Mouse (Mus musculus): ENCODE results near the gene Creb3l4. TPM values are rescaled to one million over a fixed set of nuclear protein-coding genes. Genes with fewer than 3 reads are reported as not detected.

The Creb3l4 gene
- polyA plus RNA-seq, 2 experiments = 0.24 to 0.27 TPM

DNA sequence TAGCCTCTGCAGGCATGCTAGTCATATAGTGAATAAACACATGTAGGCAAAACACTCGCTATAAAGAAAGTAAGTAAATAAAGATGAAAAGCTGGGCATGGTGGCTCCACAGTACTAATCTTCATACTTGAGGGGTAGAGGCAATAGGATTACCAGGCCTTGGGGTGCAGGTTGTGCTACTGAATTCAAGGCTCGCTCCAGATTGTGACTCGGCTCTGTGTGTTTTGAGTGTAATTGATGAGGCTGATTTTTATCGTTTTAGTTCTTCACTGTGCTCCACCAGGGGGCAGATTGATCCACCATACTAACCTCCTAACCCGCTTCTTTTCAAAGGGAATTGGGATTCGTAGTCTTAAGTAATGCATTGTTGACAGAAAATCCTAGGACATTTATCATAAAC is 23.2 kb downstream of the Creb3l4 start:
- DNase-seq (ENCODE audit: low read depth in 3 of 3, low spot score in 3 of 3) (peak in 1 of 3 experiments; percentile 49), ATAC-seq (ENCODE audit: insufficient read depth) (peak; percentile 44; the same call in 1 of the 2 replicates)
- Histone ChIP-seq H3K4me3 (ENCODE audit: insufficient read depth in 1 of 2, low read depth in 2 of 2, low read length in 2 of 2) (peak overlapping the region in 1 of 2 experiments; percentile 58; a peak in 2 of 4 replicates), H3K4me1 (replicated peaks; ENCODE audit: control insufficient read depth in 2 of 2, insufficient read depth in 2 of 2, low read length in 1 of 2) (peaks cover 0 to 15% of the 10 kb centered on the region in 2 experiments; a peak in 3 of 4 replicates), H3K9me3 (ENCODE audit: control insufficient read depth, low read length) (no peaks in the 10 kb centered on the region), H3K9ac (replicated peaks) (peak overlapping the region; percentile 65), H3K4me2 (ENCODE audit: low read depth) (peak overlapping the region; percentile 85), H3K36me3 (replicated peaks; ENCODE audit: control insufficient read depth, insufficient read depth, low read depth) (no peaks in the 10 kb centered on the region), H3K27ac (no peak overlapping the region), H3K27me3 (ENCODE audit: control insufficient read depth, insufficient read depth, low read length) (no peaks in the 10 kb centered on the region)
- TF ChIP-seq EP300 (IDR thresholded peaks at IDR 0.05; ENCODE audit: low read depth) (no peak), CTCF (IDR thresholded peaks at IDR 0.05; ENCODE audit: low read depth) (peak; percentile 66)
- 15% methylated on average over 6 of the region's 6 CpGs for WGBS (ENCODE audit: insufficient replicate concordance)

DNA sequence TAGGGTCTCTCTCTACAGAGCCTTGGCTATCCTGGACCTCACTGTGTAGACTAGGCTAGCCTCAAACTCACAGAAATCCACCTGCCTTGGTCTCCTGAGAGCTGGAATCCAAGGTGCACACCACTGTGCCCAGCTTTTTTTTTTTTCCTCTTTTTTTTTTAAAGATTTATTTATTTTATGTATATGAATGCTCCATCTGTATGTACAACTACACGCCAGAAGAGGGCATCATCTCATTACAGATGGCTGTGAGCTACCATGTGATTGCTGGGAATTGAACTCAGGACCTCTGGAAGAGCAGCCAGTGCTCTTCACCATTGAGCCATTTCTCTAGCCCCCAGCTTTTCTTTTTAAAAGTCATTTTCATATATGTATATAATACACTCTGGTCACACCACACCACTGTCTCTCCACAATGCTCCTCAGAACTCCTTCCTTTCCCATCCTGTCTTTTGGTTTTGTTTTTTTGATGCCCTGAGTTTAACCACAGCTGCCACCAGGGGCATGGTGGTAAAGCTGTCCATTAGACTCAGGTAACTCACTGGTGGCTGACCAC is 27.4 kb downstream of the Creb3l4 start:
- TF ChIP-seq CTCF (IDR thresholded peaks at IDR 0.05; ENCODE audit: low read depth) (peak; percentile 40), EP300 (IDR thresholded peaks at IDR 0.05; ENCODE audit: low read depth) (no peak)
- Histone ChIP-seq H3K9me3 (ENCODE audit: control insufficient read depth, low read length) (no peaks in the 10 kb centered on the region), H3K4me2 (ENCODE audit: low read depth) (no peak overlapping the region), H3K36me3 (replicated peaks; ENCODE audit: control insufficient read depth, insufficient read depth, low read depth) (peaks cover 18% of the 10 kb centered on the region), H3K4me1 (replicated peaks; ENCODE audit: control insufficient read depth in 2 of 2, insufficient read depth in 2 of 2, low read length in 1 of 2) (peaks cover 24% of the 10 kb centered on the region in 2 experiments), H3K27me3 (ENCODE audit: control insufficient read depth, insufficient read depth, low read length) (no peaks in the 10 kb centered on the region), H3K9ac (replicated peaks) (no peak overlapping the region), H3K4me3 (ENCODE audit: insufficient read depth in 1 of 2, low read depth in 2 of 2, low read length in 2 of 2) (no peak overlapping the region), H3K27ac (no peak overlapping the region)
- no peak for ATAC-seq (ENCODE audit: insufficient read depth)
- WGBS (ENCODE audit: insufficient replicate concordance) = 19% methylated on average over 1 of the region's 1 CpGs
- DNase-seq (ENCODE audit: low read depth in 3 of 3, low spot score in 3 of 3) = no peak

DNA sequence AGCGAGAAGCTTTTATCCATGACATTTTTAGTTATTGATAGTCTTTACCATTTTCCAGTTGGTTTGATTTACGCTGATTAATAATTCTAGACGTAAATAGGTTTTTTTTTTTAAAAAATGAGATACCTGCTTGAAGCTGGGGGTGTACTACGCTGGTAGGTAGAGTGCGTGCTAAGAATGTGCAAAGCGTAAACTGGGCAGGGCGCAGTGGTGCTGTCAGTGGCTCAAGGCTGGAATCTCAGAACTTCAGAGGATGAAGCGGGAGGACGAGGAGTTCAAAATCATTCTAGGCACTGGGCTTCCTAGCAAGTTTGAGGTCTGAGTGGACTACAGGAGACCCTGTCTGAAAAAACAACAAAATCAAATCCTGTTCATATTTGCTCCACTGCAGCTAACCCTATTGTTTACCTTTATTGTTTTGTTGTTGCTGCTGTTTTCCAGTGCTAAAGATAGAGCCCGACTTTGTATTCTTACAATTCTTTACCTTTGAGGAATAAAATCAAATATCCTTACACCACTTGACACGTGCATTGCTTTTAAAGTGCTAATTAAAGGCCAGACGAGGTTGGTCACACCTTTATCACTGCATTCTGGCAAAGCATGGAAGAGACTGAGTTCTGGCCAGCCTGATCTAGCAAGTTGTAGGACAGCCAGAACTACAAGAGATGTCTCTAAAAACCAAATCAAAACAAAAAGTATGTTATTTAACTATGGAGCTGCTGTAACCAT is 29.2 kb downstream of the Creb3l4 start:
- peak overlapping the region; percentile 69 to 100 for H3K4me3 ChIP-seq (ENCODE audit: insufficient read depth in 1 of 2, low read depth in 2 of 2, low read length in 2 of 2)
- DNase-seq (ENCODE audit: low read depth in 3 of 3, low spot score in 3 of 3) = no peak
- WGBS (ENCODE audit: insufficient replicate concordance) = 12% methylated on average over 12 of the region's 12 CpGs
- H3K9me3 ChIP-seq (ENCODE audit: control insufficient read depth, low read length) = no peaks in the 10 kb centered on the region
- no peaks in the 10 kb centered on the region for H3K27me3 ChIP-seq (ENCODE audit: control insufficient read depth, insufficient read depth, low read length)
- H3K9ac ChIP-seq (replicated peaks) = peak overlapping the region; percentile 70
- TF ChIP-seq CTCF (IDR thresholded peaks at IDR 0.05; ENCODE audit: low read depth) (no peak), EP300 (IDR thresholded peaks at IDR 0.05; ENCODE audit: low read depth) (no peak)
- peak; percentile 46; the same call in 1 of the 2 replicates for ATAC-seq (ENCODE audit: insufficient read depth)
- peaks cover 20 to 26% of the 10 kb centered on the region in 2 experiments for H3K4me1 ChIP-seq (replicated peaks; ENCODE audit: control insufficient read depth in 2 of 2, insufficient read depth in 2 of 2, low read length in 1 of 2)
- H3K36me3 ChIP-seq (replicated peaks; ENCODE audit: control insufficient read depth, insufficient read depth, low read depth) = peaks cover 36% of the 10 kb centered on the region
- peak overlapping the region; percentile 97 for H3K4me2 ChIP-seq (ENCODE audit: low read depth)
- no peak overlapping the region for H3K27ac ChIP-seq

DNA sequence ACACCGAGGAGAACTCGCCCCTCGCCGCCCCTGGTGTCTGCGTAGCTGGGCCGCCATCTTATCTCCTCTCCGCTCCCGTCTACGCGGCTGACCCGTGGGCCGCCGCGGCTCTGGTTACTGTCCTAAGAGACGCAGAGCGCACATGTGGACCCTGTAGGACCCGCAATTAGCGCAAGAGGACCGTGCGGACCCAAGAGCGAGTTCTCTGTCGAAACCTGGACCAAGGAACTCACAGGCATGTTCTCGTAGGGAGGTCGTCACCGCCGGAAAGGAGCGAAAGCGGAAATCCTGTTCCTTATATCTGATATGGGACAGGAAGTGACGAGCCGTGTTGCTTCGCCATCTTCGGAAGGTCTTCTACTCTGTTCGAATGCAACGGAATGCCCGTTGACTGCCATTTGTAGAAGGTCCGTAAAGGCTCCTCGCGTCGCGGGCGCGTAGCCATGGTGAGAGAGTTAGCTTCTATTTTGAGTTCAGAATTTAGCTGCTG is 29.9 kb downstream of the Creb3l4 start, which contains the start of the genes Rps27 and Rab13:
Gene Rps27 (minus strand): TSS at position 275 of the 490 bp plus-strand sequence.
Gene Rab13 (plus strand): TSS at position 319 of the 490 bp plus-strand sequence.
- Histone ChIP-seq H3K4me2 (ENCODE audit: low read depth) (peak within 1 kb of the TSS; percentile 97), H3K27me3 (ENCODE audit: control insufficient read depth, insufficient read depth, low read length) (no peaks in the 10 kb centered on the region), H3K4me1 (replicated peaks; ENCODE audit: control insufficient read depth in 2 of 2, insufficient read depth in 2 of 2, low read length in 1 of 2) (peaks cover 20 to 26% of the 10 kb centered on the region in 2 experiments), H3K9me3 (ENCODE audit: control insufficient read depth, low read length) (no peaks in the 10 kb centered on the region), H3K4me3 (ENCODE audit: insufficient read depth in 1 of 2, low read depth in 2 of 2, low read length in 2 of 2) (peak within 1 kb of the TSS; percentile 69 to 100), H3K9ac (replicated peaks) (peak within 1 kb of the TSS; percentile 70), H3K36me3 (replicated peaks; ENCODE audit: control insufficient read depth, insufficient read depth, low read depth) (peaks cover 41% of the 10 kb centered on the region), H3K27ac (peak within 1 kb of the TSS; percentile 37)
- no peak for TF ChIP-seq EP300 (IDR thresholded peaks at IDR 0.05; ENCODE audit: low read depth)
- no peak for TF ChIP-seq CTCF (IDR thresholded peaks at IDR 0.05; ENCODE audit: low read depth)
- under 1% methylated on average over 42 of the region's 42 CpGs for WGBS (ENCODE audit: insufficient replicate concordance)
- ATAC-seq (ENCODE audit: insufficient read depth) (peak; percentile 90), DNase-seq (ENCODE audit: low read depth in 3 of 3, low spot score in 3 of 3) (peak; percentile 89 to 92 (median 89))

DNA sequence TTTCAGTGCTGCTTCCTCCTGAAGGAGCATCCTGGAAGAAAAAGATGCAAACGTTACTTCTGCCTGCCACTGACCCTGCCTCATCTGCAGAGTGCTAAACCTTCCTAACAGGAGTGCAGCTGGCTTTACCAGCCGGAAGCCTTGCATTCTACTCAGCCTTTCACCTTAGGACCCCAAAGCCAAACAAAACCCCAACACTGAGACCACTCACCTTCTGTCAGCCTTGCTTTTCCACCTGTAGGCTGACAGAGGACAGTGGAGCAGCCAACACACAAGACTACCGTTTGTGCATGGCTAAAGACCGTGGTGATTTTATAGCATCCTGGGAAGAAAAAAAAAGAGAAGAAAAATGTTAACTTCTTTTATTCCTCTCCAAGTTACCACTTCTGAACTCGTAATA is 30.6 kb downstream of the Creb3l4 start:
- Histone ChIP-seq H3K36me3 (replicated peaks; ENCODE audit: control insufficient read depth, insufficient read depth, low read depth) (peaks cover 48% of the 10 kb centered on the region), H3K27ac (peak overlapping the region; percentile 37), H3K9ac (replicated peaks) (peak overlapping the region; percentile 70), H3K9me3 (ENCODE audit: control insufficient read depth, low read length) (no peaks in the 10 kb centered on the region), H3K4me2 (ENCODE audit: low read depth) (peak overlapping the region; percentile 97), H3K27me3 (ENCODE audit: control insufficient read depth, insufficient read depth, low read length) (no peaks in the 10 kb centered on the region), H3K4me3 (ENCODE audit: insufficient read depth in 1 of 2, low read depth in 2 of 2, low read length in 2 of 2) (peak overlapping the region; percentile 69 to 100), H3K4me1 (replicated peaks; ENCODE audit: control insufficient read depth in 2 of 2, insufficient read depth in 2 of 2, low read length in 1 of 2) (peaks cover 20 to 26% of the 10 kb centered on the region in 2 experiments)
- TF ChIP-seq EP300 (IDR thresholded peaks at IDR 0.05; ENCODE audit: low read depth) = no peak
- no peak for TF ChIP-seq CTCF (IDR thresholded peaks at IDR 0.05; ENCODE audit: low read depth)
- WGBS (ENCODE audit: insufficient replicate concordance) = 2% methylated on average over 5 of the region's 5 CpGs
- no peak for DNase-seq (ENCODE audit: low read depth in 3 of 3, low spot score in 3 of 3)
- no peak for ATAC-seq (ENCODE audit: insufficient read depth)

Measured in liver, embryonic 14.5 days (tissue).